Mouse (Mus musculus): Measurements from ENCODE around the gene Nutm1. TPM values are rescaled to one million over a fixed set of nuclear protein-coding genes. Genes with fewer than 3 reads are reported as not detected.
A peak's percentile ranks its signal among the peaks of the same experiment; 100 is the strongest.
"Not testable (repeated sequence)": the region's sequence is repeated elsewhere in the genome, so short reads cannot be mapped to it uniquely, and the experiment has no call there.

The Nutm1 gene
- total RNA-seq (2021), result not detected
- long read RNA-seq, experiment 1, result 0 reads
- long read RNA-seq, experiment 2, result 0 reads

DNA sequence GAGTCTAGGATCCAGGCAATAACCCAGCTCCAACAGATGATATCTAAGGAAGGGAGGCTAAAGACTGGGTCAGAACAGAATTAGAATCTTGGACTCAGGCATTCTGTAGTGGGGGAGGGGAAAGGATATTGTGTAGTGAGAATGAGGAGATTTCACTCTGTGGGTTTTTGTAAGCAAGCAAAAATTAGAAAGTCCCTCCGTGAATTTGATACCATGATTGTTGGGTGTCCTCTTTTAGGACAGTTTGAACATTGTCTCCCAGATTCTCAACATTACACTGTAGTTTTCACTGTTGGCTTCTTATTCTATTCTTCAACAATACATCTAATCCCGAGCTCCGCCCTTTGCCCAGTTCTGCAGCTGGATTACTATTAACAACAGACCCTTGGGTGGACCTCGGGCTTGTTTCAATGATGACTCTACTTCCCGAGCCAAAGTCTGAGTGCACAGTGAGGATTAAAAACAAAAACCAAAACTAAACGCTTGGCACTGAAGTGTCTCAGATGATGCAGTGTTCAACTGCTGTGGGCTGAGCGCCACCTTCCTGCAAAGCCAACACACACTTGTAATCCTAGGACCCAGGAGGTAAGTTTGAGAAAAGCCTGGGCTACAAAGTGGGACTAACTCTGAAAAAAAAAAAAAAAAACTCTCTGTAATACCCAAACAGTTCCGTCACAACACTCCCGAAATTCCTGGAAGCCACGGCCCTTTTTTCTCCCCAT, at the start of gene Nutm1:
Gene Nutm1 (minus strand): TSS at position 51 of the 722 bp plus-strand sequence.
- peak; percentile 63 for DNase-seq
- intact Hi-C loops (cut with DNase I), result no loop called here
- TF ChIP-seq CTCF (IDR thresholded peaks at IDR 0.05), result peak; percentile 21; the same call in 1 of the 2 replicates
- Histone ChIP-seq H3K27ac (no peak within 1 kb of the TSS), H3K4me3 (no peak within 1 kb of the TSS)

GRCm38 (mm10) chr2:112308671-112309070, 49.6 kb upstream of the Nutm1 start:
- no peak overlapping the region for H3K4me3 ChIP-seq
- no peak for DNase-seq
- H3K27ac ChIP-seq, result no peak overlapping the region
- TF ChIP-seq CTCF (IDR thresholded peaks at IDR 0.05), result no peak
- intact Hi-C loops (cut with DNase I), result no loop called here

DNA sequence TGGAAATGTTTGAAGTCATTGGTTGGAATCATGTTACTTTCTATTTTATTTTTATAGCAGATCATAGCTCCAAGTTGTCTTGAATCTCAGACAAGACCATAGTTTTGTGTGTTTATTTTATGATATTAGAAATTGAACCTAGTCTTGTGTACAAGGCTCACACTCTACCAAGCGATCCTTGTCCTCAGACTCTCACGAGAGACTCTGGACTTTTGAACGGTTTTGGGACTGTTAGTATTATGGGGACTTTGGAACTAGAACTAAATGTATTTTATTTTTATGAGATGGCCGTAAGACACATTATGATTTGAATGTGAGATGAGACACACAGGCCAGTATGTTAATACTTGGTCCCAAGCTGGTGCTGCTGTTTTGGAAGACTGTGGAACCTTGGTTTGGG, 39.1 kb upstream of the Nutm1 start:
- H3K27ac ChIP-seq, result no peak overlapping the region
- intact Hi-C loops (cut with DNase I), result no loop called here
- no peak for TF ChIP-seq CTCF (IDR thresholded peaks at IDR 0.05)
- H3K4me3 ChIP-seq, result no peak overlapping the region
- DNase-seq, result no peak

- no peak for TF ChIP-seq CTCF (IDR thresholded peaks at IDR 0.05)
- intact Hi-C loops (cut with DNase I), result no loop called here
- no peak for DNase-seq
- H3K27ac ChIP-seq, result peak overlapping the region; percentile 20; the same call in 1 of the 2 replicates
- H3K4me3 ChIP-seq, result no peak overlapping the region
These were observed 37.1 kb upstream of the Nutm1 start for GRCm38 (mm10) chr2:112296211-112296610.

DNA sequence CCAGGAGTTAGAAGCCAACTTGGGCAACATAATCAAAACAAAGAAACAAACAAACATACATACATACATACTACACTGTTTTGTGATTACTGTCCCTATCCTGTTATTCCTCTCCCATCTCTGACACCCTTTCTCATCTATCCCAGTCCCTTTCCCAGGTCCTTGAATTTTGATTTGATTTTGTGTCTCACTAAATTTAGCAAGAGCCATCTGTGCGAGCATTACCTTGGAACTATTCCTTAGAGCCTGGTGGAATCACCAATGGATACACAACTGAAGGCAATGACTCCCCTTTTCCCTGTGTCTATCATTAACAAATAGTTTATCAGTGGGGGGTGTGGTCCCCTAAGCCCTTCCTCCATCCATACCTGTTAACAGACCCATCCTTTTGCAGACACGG, 33.7 kb upstream of the Nutm1 start:
- no peak for DNase-seq
- H3K27ac ChIP-seq, result no peak overlapping the region
- TF ChIP-seq CTCF (IDR thresholded peaks at IDR 0.05), result no peak
- intact Hi-C loops (cut with DNase I), result no loop called here
- H3K4me3 ChIP-seq, result no peak overlapping the region

- no peak for TF ChIP-seq CTCF (IDR thresholded peaks at IDR 0.05)
- no peak overlapping the region for H3K4me3 ChIP-seq
- no peak for DNase-seq
- intact Hi-C loops (cut with DNase I), result no loop called here
- H3K27ac ChIP-seq, result no peak overlapping the region
These were observed 30.4 kb upstream of the Nutm1 start for GRCm38 (mm10) chr2:112289507-112289906.

DNA sequence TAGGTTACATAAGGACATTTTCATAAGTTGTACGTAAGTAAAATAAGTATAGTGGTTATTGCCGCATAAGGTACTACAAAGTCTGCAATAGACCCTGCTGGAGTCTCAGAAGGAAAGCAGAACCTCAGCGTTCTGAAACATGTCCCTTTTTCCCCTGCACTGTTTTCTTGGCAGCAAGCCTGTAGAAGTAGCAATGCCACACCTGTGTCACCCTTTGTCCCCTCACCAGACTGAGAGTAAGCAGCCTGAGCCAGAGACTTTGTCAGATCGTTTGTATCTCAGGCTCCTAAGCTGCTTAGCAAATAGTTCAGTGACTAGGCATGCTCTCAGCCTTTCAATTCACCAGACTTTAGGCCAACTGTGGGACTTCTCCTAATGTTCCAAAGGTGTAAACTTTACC, 28.0 kb upstream of the Nutm1 start:
- H3K4me3 ChIP-seq, result no peak overlapping the region
- H3K27ac ChIP-seq, result no peak overlapping the region
- TF ChIP-seq CTCF (IDR thresholded peaks at IDR 0.05), result no peak
- no peak for DNase-seq
- intact Hi-C loops (cut with DNase I), result no loop called here

GRCm38 (mm10) chr2:112286062-112286461, 27.0 kb upstream of the Nutm1 start:
- DNase-seq; H3K27ac ChIP-seq; intact Hi-C loops (cut with DNase I): not testable (repeated sequence)

GRCm38 (mm10) chr2:112285031-112285390, 25.9 kb upstream of the Nutm1 start:
- Histone ChIP-seq H3K4me3 (peak overlapping the region; percentile 71), H3K27ac (peak overlapping the region; percentile 77; the same call in 1 of the 2 replicates)
- no peak for TF ChIP-seq CTCF (IDR thresholded peaks at IDR 0.05)
- intact Hi-C loops (cut with DNase I), result no loop called here
- no peak for DNase-seq

More at GRCm38 (mm10) chr2:112286062-112286461, 27.0 kb upstream of the Nutm1 start:
- not testable (repeated sequence) for H3K4me3 ChIP-seq

- H3K4me3 ChIP-seq, result peak overlapping the region; percentile 71
- intact Hi-C loops (cut with DNase I), result no loop called here
- no peak for TF ChIP-seq CTCF (IDR thresholded peaks at IDR 0.05)
- peak; percentile 71 for DNase-seq
- peak overlapping the region; percentile 77 for H3K27ac ChIP-seq
These were observed 25.4 kb upstream of the Nutm1 start for GRCm38 (mm10) chr2:112284363-112285030.

DNA sequence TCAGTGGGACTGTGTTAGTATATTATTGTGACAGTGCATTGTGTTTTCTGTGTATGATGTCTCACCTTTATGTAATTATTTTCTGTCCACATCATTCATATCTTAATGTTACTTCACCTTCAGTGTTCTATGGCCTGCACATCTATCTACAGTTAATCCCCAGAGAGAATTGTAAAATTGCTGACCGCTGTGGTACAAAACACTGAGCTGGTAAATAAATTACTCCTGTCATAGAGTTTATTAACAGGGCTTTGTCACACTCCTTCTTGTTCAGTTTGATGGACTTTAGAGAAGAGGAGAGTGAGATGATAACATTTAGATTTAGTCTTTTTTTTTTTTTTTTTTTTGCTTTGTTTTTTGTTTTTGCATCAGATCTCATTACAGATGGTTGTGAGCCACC, 23.8 kb upstream of the Nutm1 start:
- Histone ChIP-seq H3K4me3 (no peak overlapping the region), H3K27ac (no peak overlapping the region)
- DNase-seq, result no peak
- TF ChIP-seq CTCF (IDR thresholded peaks at IDR 0.05), result no peak
- intact Hi-C loops (cut with DNase I), result no loop called here

- H3K27ac ChIP-seq, result no peak overlapping the region
- no peak for TF ChIP-seq CTCF (IDR thresholded peaks at IDR 0.05)
- intact Hi-C loops (cut with DNase I), result no loop called here
These were observed 17.8 kb upstream of the Nutm1 start for GRCm38 (mm10) chr2:112276870-112277269.

DNA sequence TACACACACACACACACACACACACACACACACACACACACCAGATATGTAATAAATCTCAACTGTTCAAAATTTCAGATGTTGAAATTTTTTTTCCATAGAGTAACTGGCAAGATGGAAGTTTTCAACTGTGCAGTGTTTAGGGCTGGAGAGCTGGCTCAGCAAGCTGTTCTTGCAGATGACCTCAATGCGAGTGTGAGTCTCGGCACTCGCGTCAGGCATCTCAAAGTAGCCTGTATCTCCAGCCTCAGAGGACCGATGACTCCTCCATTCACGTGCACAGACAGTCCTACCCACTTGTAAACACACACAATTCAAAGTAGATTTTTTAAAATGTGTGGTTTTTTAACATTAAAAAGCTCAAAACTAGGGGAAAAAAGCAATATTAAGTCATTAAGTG, 14.4 kb upstream of the Nutm1 start:
- no peak overlapping the region for H3K4me3 ChIP-seq
- no peak overlapping the region for H3K27ac ChIP-seq
- no peak for TF ChIP-seq CTCF (IDR thresholded peaks at IDR 0.05)
- DNase-seq, result no peak
- intact Hi-C loops (cut with DNase I), result no loop called here

More at GRCm38 (mm10) chr2:112276870-112277269, 17.8 kb upstream of the Nutm1 start:
- no peak for DNase-seq
- no peak overlapping the region for H3K4me3 ChIP-seq
